Mouse (Mus musculus) large intestine, adult 2 months (tissue): ENCODE results near the gene Mylpf. TPM values are rescaled to one million over a fixed set of nuclear protein-coding genes. Genes with fewer than 3 reads are reported as not detected.
"Not testable (repeated sequence)": the region's sequence is repeated elsewhere in the genome, so short reads cannot be mapped to it uniquely, and the experiment has no call there.

Experiments
- DNase-seq: peaks from one replicate; pipeline ENCODE4 v3.0.0-alpha.2; 2012; ENCODE audit warnings: low read depth, low spot score
- WGBS: fragments of 180-500 bp; shearing (Covaris S2); methylation state at CpG from one replicate; pipeline ENCODE4 v1.1.7; 2018; 5-methylcytosine and 5-hydroxymethylcytosine counted together
- polyA plus RNA-seq: library from polyadenylated mRNA; depleted of rRNA; stranded (reverse); fragments of >200 nt; gene quantifications from 2 replicates; pipeline ENCODE4 v1.2.3, GENCODE M21; 2012

The Mylpf gene
- polyA plus RNA-seq, 1 experiment = 2.5 TPM

GRCm38 (mm10) chr7:127220440-127220839 is 11.8 kb downstream of the Mylpf start:
- WGBS = 65% methylated on average over 6 of the region's 6 CpGs
- DNase-seq = no peak

GRCm38 (mm10) chr7:127223106-127223505 is 14.4 kb downstream of the Mylpf start:
- 97% methylated on average over 3 of the region's 3 CpGs for WGBS
- DNase-seq = no peak

- WGBS = 70% methylated on average over 6 of the region's 6 CpGs
These were observed 15.1 kb downstream of the Mylpf start for GRCm38 (mm10) chr7:127223515-127224478.

GRCm38 (mm10) chr7:127224616-127225015 is 15.9 kb downstream of the Mylpf start:
- 85% methylated on average over 6 of the region's 6 CpGs for WGBS
- no peak for DNase-seq

More at GRCm38 (mm10) chr7:127223515-127224478, 15.1 kb downstream of the Mylpf start:
- DNase-seq = no peak

GRCm38 (mm10) chr7:127225147-127225995 is 16.7 kb downstream of the Mylpf start:
- DNase-seq = no peak
- 53% methylated on average over 11 of the region's 11 CpGs for WGBS

GRCm38 (mm10) chr7:127228615-127229303 is 20.1 kb downstream of the Mylpf start:
- WGBS = 53% methylated on average over 4 of the region's 4 CpGs
- DNase-seq = no peak

- DNase-seq = no peak
- 28% methylated on average over 3 of the region's 3 CpGs for WGBS
These were observed 22.7 kb downstream of the Mylpf start for GRCm38 (mm10) chr7:127231376-127231775.

- 2% methylated on average over 20 of the region's 20 CpGs for WGBS
These were observed 23.3 kb downstream of the Mylpf start for GRCm38 (mm10) chr7:127231826-127232621.

GRCm38 (mm10) chr7:127232622-127233367 is 24.1 kb downstream of the Mylpf start, which contains the start of the genes Zfp553 and Sept1:
Gene Zfp553 (plus strand): TSS chr7:127233061.
Gene Sept1 (minus strand): TSS chr7:127233130.
- DNase-seq = no peak
- WGBS = under 1% methylated on average over 64 of the region's 64 CpGs

More at GRCm38 (mm10) chr7:127231826-127232621, 23.3 kb downstream of the Mylpf start:
- no peak for DNase-seq

GRCm38 (mm10) chr7:127233368-127233749 is 24.7 kb downstream of the Mylpf start:
- no peak for DNase-seq
- WGBS = under 1% methylated on average over 27 of the region's 27 CpGs

GRCm38 (mm10) chr7:127233765-127234164 is 25.1 kb downstream of the Mylpf start:
- no peak for DNase-seq
- WGBS = 2% methylated on average over 9 of the region's 9 CpGs

GRCm38 (mm10) chr7:127234777-127235176 is 26.1 kb downstream of the Mylpf start:
- no peak for DNase-seq
- WGBS = 89% methylated on average over 2 of the region's 2 CpGs

- 41% methylated on average over 2 of the region's 2 CpGs for WGBS
- no peak for DNase-seq
These were observed 34.7 kb downstream of the Mylpf start for GRCm38 (mm10) chr7:127243361-127243867.

- 2% methylated on average over 56 of the region's 56 CpGs for WGBS
- no peak for DNase-seq
These were observed 35.4 kb downstream of the Mylpf start, which contains the start of gene Zfp771 for GRCm38 (mm10) chr7:127243870-127244657. Gene Zfp771 (plus strand): TSS chr7:127244274.

- no peak for DNase-seq
- 7% methylated on average over 33 of the region's 33 CpGs for WGBS
These were observed 36.2 kb downstream of the Mylpf start for GRCm38 (mm10) chr7:127244658-127245510.

GRCm38 (mm10) chr7:127250511-127250910 is 41.8 kb downstream of the Mylpf start:
- not testable (repeated sequence) for DNase-seq
- WGBS = 90% methylated on average over 8 of the region's 8 CpGs
